ENCODE assay signal across 22 mouse cellular contexts in genomic region chr15:22280919-22281318, GRCm38 (mm10).
A peak's percentile ranks its signal among the peaks of the same experiment; 100 is the strongest.
DNase-seq lines count a peak whose midpoint lies in the region; ATAC-seq lines count a peak whose summit lies in the region.
"Had no signal": no experiment of that assay in that cellular context is flagged by ENCODE, and none has a peak within 500 bp of the region (broad histone marks: within the 10 kb centered on the region; RNA-seq: fewer than 3 reads in every experiment).

No protein-coding gene starts in this region.

- no peak for ATAC-seq in heart, embryonic 11.5 days (replicated peaks; ENCODE audit: insufficient number of reproducible peaks, low FRiP score, low TSS enrichment)
- ATAC-seq: forebrain, embryonic 14.5 days; forebrain, embryonic 16.5 days had no signal

- H3K9ac ChIP-seq in heart, embryonic 11.5 days (ENCODE audit: low read depth, low read length): no peak overlapping the region
- H3K9ac ChIP-seq: embryonic facial prominence, embryonic 12.5 days; embryonic facial prominence, embryonic 15.5 days; forebrain, embryonic 12.5 days had no signal

- no peak overlapping the region for H3K27ac ChIP-seq in heart, embryonic 11.5 days (ENCODE audit: low read depth, low read length)
- H3K27ac ChIP-seq: embryonic facial prominence, embryonic 12.5 days; embryonic facial prominence, embryonic 15.5 days; forebrain, embryonic 10.5 days; forebrain, embryonic 12.5 days had no signal

- no peaks in the 10 kb centered on the region for H3K36me3 ChIP-seq in heart, embryonic 11.5 days (ENCODE audit: control insufficient read depth, insufficient read depth, low read length)
- H3K36me3 ChIP-seq: embryonic facial prominence, embryonic 12.5 days; embryonic facial prominence, embryonic 15.5 days; forebrain, embryonic 10.5 days; forebrain, embryonic 12.5 days had no signal

- no peak overlapping the region for H3K4me2 ChIP-seq in heart, embryonic 11.5 days
- H3K4me2 ChIP-seq: embryonic facial prominence, embryonic 12.5 days; embryonic facial prominence, embryonic 15.5 days; forebrain, embryonic 12.5 days had no signal

- DNase-seq in heart, adult 11 months: peak; percentile 19
- peak; percentile 54 for DNase-seq in retina, embryonic 14.5 days (ENCODE audit: low spot score)
- DNase-seq in retina, postnatal 1 day: peak; percentile 43
- DNase-seq in urinary bladder, postnatal 10 days (ENCODE audit: low spot score): no peak
- DNase-seq: adrenal gland, adult 2 months; adrenal gland, postnatal 10 days; adrenal gland, postnatal 25 days; cerebellum, adult 11 months; cerebellum, adult 18-20 months; cerebellum, adult 8-10 months; cerebellum, adult 9-11 months; cerebellum, postnatal 14 days; cerebellum, postnatal 36 days; embryo, embryonic 11 days had no signal

- WGBS in heart, embryonic 11.5 days (ENCODE audit: insufficient replicate concordance): 83% methylated on average over 1 of the region's 1 CpGs

- no peaks in the 10 kb centered on the region for H3K4me1 ChIP-seq in heart, embryonic 11.5 days (ENCODE audit: control insufficient read depth, insufficient read depth, low read length)
- H3K4me1 ChIP-seq: embryonic facial prominence, embryonic 12.5 days; embryonic facial prominence, embryonic 15.5 days; forebrain, embryonic 10.5 days; forebrain, embryonic 12.5 days had no signal

- H3K9me3 ChIP-seq in heart, embryonic 11.5 days (replicated peaks; ENCODE audit: control insufficient read depth, low read length): no peaks in the 10 kb centered on the region
- H3K9me3 ChIP-seq: embryonic facial prominence, embryonic 12.5 days; embryonic facial prominence, embryonic 15.5 days; forebrain, embryonic 10.5 days; forebrain, embryonic 12.5 days had no signal

- H3K27me3 ChIP-seq in heart, embryonic 11.5 days (ENCODE audit: control insufficient read depth, insufficient read depth, low read length): no peaks in the 10 kb centered on the region
- H3K27me3 ChIP-seq: embryonic facial prominence, embryonic 12.5 days; embryonic facial prominence, embryonic 15.5 days; forebrain, embryonic 12.5 days had no signal

- no peak overlapping the region for H3K4me3 ChIP-seq in heart, embryonic 11.5 days (ENCODE audit: low read depth, low read length)
- H3K4me3 ChIP-seq: embryonic facial prominence, embryonic 12.5 days; embryonic facial prominence, embryonic 15.5 days; erythroblast, embryonic 14.5 days; forebrain, embryonic 10.5 days; forebrain, embryonic 12.5 days had no signal
